Mouse (Mus musculus) thymus, postnatal 14 days (tissue): Measurements from ENCODE around the gene Pak2.
A peak's percentile ranks its signal among the peaks of the same experiment; 100 is the strongest.
"Not testable (repeated sequence)": the region's sequence is repeated elsewhere in the genome, so short reads cannot be mapped to it uniquely, and the experiment has no call there.

Experiments
- DNase-seq: peaks from one replicate; pipeline ENCODE4 v3.0.0; 2021

Gene Pak2

DNA sequence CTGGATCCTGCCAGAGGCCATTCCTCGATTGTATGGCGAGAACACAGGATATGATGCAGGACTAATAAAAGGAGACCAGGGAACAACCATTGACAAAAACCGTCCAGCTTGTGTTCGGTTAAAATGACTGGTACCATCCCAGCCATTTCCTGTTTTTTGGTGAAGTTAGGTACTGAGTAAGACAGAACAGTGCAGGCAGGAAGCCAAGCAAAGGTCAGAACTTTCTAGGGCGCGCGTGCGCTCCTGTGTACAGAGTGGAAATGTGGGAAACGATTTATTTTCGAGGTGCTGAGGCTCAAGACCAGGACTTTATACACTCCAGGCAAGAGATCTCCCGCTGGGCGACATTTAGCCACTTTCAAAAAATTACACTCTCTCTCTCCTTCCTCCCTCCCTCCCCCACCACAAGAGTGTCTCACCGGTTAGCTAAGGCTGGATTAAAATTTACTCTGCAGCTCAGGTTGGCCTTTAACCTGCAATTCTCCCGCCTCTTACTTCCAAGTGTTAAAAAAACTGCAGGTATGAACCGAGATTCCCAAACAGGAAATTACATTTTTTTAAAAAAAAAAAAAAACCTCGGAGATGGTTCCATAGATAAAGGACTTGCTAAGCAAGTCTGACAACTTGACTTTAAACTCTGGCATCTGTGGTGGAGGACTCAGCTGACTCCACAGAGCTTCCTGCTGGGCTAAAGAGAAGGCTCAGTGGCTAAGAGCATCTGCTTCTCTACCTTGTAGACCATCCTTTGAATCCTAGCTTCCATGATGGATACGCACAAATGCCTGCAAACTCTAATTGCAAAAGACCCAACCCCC is 8.7 kb upstream of the Pak2 start:
- DNase-seq, result peak; percentile 63

DNA sequence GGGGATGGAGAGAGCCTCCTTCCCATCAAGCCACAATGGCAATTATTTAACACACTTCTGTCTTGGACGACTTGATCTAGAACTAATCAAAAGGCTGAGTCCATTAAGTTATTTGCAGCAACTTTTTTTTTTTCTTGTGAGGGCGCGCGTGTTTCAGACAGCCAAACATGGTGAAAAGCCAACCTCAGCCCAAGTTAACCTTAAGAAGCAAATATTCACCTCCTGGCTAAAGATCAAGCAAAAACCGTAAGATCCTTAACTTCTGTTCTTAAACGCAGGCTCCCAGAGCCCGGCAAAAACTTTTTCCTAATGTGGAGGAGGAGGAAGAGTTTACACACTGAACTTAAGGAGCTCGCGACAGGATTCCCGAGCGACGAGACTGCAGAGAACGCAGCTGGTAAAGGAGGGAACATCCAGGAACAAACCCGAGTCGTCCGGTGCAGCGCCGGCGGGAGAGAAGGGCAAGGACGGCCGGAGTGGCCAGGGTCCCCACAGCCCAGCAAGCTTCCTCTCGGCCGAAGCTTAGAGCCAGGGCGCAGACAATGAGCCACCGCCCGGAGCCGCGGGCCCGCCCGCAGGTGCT is 643 bp downstream of the Pak2 start:
- DNase-seq, result no peak

DNA sequence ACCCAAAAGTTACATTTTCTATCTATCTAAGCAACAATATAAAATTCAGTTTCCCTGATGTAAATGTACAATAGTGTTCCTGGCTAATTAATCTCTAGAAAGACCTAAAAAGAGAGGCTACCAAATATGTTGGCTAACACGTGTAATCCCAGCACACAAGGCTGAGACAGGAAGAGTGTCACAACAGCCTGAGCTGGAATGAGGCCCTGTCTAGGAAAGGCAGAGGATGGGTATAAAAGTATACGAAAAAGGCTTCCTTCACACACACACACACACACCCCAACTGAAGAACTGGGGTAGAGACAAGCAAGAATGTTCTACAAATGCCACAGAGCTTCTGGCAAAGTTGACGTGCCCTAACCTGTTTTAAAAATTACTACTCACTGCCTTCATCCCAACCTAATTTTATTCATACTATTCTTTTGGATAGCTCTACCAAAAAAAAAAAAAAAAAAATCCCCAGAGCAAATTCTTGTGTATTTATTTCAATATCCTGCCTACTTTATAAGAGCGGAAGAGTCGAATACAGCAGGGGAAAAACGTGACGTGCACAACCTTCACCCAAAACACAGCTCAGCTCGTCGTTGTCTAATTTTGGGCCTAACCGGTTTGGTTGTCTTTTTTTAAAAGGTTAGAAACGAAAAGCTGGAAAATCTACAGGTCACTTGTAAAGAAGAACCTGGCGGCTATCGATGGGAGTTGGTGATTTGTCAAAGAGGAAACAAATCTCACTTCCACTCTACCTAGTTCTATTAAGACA is 1.3 kb downstream of the Pak2 start:
- DNase-seq, result peak; percentile 24

DNA sequence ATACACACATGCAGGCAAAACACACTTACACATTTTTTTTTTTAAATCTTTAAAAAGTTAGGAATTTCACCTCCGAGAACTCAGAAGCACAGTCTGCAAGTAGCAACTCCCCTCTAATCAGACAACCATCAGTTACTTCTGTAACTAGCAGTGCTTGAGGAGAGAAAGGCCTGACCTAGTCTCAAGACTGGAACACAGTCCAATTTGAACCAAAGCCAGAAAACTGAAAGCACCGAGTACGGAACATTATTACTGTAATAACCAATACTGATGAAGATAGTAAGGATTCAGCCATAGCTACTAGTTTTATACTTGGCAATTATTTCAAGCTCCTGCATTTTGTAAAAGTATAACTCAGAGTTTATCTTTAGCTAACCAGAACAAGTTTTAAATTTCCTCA is 2.7 kb downstream of the Pak2 start:
- DNase-seq, result no peak

DNA sequence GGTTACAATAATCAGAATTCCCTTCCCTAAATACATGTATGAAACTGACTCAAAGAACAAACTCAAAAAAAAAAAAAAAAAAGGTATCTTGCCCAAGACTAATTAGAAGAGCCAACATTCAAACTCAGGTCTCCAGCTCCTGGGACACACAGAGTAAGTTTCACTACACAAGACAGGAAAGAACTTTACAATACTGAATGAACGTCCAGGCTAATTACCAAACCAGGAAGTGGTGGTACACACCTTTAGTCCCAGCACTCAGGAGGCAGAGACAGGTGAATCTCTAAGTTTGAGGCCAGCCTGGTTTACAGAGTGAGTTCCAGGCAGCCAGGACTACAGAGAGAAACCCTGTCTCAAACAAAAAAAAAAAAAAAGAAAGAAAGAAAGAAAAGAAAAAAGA is 3.4 kb downstream of the Pak2 start:
- no peak for DNase-seq

DNA sequence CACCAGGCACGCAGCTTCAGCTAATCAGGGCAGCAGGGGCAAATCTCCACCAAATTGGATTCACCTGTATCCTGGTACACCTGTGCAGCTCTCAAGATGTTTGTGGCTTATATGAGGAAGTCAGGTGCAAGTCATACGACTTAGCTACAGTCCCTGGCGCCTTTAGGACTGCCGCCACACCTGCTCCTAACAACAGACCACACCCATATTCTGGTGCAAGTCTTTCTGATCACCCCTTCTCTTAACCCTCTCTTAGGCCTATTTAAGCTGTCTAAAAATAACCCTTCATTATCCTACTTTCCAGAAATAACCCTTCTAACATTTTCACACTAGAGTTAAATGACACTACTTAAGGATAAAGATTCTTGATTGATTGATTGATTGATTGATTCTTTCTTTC is 9.1 kb downstream of the Pak2 start:
- DNase-seq, result not testable (repeated sequence)

DNA sequence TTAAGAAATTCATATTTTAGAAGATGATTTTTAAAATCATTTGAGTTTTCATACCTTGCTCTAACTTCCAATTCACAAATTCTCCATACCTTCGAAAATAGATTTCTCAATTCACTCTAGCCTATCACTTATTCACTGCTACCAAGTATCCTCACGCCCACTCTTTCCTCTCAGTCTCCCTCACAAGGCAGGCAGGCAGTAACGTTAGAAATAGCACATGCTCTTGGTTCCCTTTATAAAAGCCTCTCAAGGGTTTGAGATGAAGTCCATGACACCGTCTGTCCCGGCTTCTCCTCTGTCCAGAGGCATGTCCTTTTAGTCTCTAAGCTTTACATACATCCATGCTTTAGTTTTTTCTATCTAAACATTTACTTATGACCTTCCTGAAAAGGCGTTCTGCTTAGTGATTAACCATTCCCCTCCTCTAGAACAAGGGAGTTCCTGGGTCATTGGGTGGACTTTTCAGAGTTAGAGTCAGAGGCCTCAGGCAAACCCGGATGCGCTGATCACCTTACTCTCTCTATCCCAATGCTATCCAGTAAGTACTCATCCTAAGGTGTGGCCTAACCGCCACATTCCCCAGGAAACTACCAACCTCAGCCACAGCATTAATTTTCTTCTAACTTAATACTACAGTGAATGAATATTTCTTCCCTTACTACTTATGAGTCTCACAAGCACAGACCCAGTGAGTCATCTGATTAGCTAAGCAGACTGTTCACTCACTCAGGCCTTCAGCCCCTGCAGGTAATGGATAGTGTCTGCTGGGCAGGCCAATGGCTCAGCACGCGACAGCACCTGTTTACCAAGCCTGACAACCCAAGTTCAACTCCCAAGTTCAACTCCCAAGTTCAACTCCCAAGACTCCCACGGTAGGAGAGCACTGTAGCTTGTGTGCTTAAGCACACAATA is 10.5 kb downstream of the Pak2 start:
- no peak for DNase-seq

DNA sequence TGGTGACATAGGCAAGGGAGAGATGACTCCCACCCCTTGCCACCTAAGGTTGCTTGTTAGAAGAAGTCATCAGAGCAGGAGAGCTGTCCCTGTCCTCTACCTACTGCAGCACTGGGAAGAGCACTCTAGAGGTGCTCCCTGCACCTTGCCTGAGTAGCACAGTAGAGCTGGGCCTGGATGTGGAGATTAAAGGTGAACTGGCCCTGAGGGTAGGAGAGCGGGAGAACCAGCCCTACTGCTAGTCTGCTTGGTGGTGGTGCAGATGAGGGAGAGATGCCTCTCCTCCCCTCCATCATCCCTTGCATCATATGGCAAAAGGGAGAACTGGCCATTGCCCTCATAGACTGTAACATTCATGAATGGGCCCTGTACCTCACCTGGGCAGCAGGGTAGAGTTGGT is 12.2 kb downstream of the Pak2 start:
- no peak for DNase-seq

DNA sequence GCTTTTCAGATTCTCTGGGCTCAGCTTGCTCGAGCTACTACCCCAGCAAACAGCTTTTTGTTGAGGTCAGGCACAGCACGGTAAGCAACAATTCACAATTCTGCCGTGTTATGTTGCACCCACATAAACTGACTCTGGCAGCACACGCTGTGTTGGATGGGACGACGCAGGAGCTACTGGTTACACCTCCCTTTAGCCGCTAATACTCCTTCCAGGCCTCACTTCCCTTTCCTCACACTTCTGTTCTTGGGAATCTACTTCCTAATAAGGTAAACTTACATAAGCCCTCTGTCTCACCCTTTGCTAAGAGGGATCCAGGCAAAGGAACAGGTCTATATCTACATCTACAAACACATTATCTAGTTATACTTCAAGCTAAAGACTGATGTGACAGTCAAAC is 15.2 kb downstream of the Pak2 start:
- DNase-seq, result no peak

DNA sequence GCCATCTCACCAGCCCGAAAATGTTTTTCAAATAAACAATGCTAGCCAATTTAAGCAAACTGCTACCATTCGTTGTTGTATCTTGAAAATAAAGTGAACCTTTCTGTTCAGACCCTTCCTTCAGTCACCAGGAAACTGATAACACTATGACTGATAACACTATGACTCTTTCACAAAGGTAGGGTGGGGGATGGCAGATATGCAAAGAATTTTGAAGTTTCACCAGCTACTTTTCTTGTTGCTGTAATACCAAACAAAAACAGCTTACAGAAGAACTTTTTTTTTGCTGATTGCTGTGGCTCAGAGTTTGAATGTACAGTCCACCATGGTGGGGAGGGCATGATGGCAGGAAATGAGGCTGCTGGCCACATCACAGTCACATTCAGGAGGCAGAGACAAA is 16.9 kb downstream of the Pak2 start:
- no peak for DNase-seq

DNA sequence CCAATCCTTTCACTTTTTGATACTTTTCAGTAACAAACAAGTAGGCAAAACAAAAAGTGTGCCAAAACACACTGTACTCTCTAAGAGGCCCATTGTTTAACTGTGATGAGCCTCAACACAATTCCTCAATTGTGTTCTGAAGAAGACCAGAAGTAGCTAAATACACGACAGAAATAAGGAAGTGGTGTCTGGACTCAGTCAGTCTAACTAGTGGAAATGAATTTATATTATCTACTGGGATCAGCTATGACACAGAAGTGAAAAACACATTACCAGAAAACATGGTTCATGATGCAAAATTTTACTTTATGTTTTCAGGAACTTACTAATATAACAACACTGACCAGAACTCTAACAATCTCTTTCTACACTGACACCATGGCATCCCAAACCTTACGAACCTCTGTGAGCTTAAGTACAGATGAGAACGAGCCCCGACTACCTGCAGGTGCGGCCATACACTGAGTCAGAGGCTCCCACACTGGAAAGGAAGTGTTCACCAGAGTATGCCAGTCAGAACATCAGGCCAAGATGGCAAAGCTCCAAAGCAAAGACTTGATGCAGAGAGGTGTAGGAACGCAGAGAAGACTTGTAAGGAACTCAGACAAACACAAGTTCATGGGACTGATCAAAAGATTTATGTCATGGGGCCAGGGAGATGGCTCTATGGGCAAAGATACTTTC is 19.2 kb downstream of the Pak2 start:
- peak; percentile 53 for DNase-seq

DNA sequence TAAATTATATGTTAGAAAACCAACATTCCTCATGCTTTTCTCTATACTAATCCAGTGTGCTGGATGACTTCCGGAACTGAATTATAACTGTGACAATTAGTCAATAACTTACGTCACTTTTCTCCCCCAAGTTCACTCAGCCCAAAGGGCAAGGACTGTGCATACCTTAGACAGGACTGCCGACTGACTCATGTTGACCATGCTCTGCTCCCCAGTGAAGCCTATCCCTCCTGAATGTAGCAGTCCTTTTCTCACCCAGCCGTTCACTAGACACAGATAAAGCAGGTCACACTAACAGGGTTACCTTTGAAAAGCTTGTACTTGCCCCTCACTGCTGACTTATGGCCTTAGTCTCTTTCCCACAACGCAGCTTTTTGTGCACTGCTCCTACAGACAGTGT is 20.3 kb downstream of the Pak2 start:
- DNase-seq, result no peak

DNA sequence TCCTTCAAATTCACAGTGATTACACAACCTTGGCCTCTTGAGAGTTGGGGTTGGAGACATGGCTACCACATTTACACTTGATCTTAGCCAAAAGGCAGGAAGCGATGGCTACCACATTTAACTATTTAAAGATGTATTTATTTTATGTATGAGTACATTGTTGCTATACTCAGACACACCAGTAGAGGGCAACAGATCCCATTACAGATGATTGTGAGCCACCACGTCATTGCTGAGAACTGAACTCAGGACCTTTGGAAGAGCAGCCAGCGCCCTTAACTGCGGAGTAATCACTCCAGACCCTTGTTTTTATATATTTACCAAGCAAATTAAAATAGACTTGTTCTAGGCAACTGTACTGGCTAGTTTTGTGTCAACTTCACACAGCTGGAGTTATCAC is 36.8 kb downstream of the Pak2 start:
- no peak for DNase-seq

DNA sequence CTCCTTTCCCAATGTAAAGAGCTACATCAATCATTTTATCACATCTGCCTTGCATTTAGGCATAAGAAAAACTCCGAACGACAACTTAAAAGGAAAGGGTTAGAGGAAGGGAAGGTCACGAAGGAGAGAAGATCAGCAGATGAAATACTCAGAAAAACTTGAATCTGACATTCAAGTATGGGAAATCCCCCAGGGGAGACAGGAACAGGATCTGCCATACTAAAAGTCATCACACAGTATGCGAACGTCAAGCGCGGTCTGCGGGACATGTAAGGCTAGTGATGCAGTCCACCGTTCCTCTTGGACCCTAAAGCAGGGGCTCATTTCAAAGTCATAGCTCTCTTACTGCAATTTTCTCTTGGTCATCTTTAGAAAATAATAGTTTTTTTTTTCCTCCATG is 59.5 kb downstream of the Pak2 start:
- no peak for DNase-seq

DNA sequence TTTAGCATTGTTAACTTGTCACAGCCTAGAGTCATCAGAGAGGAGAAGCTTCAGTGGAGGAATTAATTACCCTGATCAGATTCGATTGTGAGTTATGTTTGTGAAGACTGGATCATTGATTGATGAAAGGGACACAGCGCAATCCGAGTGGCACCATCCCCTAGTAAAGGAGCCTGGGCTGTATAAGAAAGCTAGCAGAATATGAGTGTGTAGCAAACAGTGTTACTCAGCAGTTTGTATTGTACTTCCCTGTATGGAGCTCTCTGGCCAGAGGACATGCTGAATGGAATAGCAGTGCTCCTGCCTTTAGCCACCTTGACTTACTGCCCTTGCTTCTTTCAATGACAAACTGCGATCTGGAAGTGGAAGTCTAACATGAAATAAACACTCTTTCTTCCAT is 68.8 kb downstream of the Pak2 start:
- no peak for DNase-seq

DNA sequence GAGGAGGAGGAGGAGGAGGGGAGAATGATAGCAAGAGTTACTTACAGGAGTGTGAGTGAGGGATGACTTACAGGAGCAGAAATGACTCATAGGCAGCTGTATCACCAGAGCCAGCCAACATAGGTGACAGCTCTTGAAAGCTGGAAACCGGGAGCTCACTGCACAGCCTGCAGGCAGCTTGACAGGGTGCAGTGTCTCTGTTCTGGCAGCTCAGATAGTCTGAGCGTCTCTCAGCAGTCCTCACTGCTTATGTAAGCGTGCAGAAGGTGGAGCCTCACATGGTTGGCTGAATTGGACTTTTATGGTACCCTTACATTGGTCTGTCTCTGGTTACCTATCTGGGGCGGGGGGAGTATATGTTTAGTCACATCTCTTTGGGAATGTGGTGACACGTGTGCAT is 69.2 kb downstream of the Pak2 start:
- DNase-seq, result no peak

DNA sequence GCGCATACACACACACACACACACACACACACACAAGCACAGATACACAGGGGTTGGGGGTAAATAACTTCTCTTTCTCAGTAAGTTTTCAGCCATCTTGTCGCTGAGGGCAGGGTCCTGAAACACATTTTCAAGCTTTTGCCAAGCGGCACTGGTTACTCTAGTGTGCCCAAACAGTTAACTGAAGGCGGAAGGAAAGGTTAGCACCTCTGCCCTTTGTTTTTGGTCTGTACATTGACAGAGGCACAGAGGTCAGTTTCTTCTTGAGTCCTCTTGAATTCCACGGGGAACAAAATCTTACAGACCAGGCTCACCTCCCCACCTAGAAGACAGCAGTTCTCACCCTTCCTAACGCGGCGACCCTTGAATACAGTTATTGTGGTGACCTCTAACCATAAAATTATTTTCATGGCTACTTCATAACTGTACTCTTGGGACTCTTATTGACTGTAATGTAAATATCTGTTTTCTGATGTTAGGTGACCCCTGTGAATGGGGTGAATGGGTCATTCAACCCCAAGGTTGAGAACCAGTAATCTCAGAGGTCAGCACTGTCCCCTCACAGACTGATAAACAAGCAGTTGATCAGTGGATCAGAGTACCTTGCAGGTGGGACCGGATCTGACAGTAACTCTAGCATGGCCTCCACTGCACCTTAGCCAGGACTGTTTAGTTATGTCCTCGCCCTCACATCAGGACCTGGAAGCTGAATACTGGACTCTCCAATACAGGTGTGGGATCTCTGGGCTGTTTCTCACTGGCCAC is 70.4 kb downstream of the Pak2 start:
- DNase-seq, result no peak

DNA sequence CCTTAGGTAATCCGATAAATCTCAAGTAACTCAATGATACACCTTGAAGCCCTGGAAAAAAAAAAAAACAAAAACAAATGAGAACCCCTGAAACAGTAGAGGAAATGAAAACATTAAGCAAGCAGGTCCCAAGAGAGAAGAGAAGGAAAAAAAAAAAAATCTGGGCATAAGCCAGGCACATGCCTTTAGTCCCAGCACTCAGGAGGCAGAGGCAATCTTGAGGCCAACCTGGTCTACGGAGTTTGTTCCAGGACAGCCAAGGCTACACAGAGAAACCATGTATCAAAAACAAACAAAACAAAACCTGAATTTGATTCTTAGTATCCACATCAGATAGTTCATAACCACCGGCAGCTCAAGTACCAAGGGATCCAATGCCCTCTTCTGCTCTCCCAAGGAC is 74.4 kb downstream of the Pak2 start:
- DNase-seq, result no peak

DNA sequence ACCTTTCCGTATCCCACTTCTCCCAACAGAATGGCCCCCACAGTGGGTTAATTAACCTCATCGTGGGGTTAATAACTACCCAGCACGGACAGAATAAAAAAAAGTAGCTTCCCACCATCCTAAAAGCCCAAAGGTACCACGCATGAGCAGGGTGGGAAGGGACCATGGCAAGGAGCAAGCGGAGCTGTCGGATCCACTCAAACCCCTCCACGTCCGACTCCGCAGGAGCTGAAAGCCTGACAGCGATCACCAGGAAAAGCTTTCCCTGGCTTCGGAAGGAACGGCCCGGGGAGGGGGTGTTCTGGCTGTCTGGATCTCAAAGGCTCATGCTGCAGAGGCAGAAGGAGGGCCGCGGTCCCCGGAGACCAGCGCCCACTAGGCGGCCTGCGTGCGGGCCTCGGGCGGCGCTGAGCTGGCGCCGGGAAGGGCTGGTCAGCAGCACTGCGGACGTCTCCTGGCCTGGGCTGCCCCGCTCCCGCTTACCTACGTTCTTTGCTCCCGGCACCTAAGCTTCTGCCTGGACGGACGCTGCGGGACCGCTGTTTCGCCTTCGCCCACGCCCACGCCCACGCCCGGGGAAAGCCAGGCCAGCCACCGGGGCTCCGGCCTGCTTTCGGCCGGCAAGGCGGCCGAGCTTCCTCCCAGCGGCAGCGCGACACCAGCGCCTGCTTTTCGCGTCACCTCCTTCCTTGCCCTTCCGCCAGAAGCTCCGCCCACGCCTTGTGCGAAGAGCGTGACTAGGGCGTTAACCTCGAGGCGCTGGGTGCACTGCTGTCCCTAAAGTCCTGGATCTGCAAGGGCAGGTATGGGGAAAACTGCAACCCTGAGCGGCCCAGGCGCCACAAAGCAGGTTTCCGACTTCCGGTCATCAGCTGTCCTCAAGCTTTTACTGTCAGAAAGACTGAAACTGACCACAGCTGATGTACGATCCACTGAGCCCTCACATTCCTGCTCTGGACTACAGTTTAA is 76.3 kb downstream of the Pak2 start, which contains the start of gene Senp5:
Senp5 (minus strand) TSS at position 779 of the 969 bp plus-strand sequence.
- peak; percentile 91 for DNase-seq

DNA sequence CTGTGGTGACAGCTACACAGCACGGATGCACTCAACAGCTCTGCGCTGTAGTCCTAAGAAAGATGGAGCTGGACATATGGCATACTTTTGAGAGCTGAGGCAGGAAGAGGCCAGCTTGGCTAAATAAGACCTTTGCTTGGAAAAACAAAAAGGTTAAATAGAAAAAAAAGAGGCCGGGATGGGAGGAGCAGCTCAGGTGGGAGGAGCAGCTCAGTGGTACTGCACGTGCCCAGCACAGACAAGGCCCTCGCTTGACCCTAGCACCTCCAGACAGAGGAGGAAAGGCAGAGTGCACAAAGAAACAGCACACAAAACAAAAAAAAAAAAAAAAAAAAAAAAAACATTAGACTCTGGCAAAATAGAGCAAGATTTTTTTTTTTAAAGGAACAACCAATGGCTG is 82.8 kb downstream of the Pak2 start:
- no peak for DNase-seq
